Mouse (Mus musculus) CH12.LX (cell line): ENCODE data around the gene Ssr3. TPM values are rescaled to one million over a fixed set of nuclear protein-coding genes. Genes with fewer than 3 reads are reported as not detected.

Experiments
- DNase-seq: peaks from one replicate; pipeline ENCODE4 v3.0.0-alpha.2; 2013; ENCODE audit errors: extremely low read depth
- H3K27ac ChIP-seq: 2 replicates; pipeline ENCODE4 v1.5.1; 2012; ENCODE audit warnings: low read depth, mild to moderate bottlenecking, control low read depth, moderate library complexity; ENCODE audit not compliant: insufficient read depth
- H3K27me3 ChIP-seq: replicated peaks from 2 replicates; pipeline ENCODE3; 2012; ENCODE audit warnings: inconsistent platforms
- H3K36me3 ChIP-seq, 2 experiments: replicated peaks in 1 of 2; 2 replicates each; pipeline versions ENCODE3 to v1.6.1; 2012; ENCODE audit warnings: inconsistent platforms in 1 of 2, low read length in 1 of 2, mild to moderate bottlenecking in 1 of 2, mixed read lengths in 1 of 2, moderate library complexity in 1 of 2; ENCODE audit not compliant: control insufficient read depth in 1 of 2, insufficient read depth in 1 of 2
- H3K4me1 ChIP-seq, 2 experiments: 2 replicates each; pipeline ENCODE4 v1.6.1; 2012; ENCODE audit warnings: inconsistent platforms in 1 of 2, moderate library complexity in 1 of 2; ENCODE audit not compliant: insufficient read depth in 2 of 2, control insufficient read depth in 1 of 2
- H3K4me2 ChIP-seq: 2 replicates; pipeline ENCODE4 v1.6.1; 2012; ENCODE audit warnings: low read depth, mild to moderate bottlenecking, control low read depth; ENCODE audit not compliant: poor library complexity, insufficient read depth, severe bottlenecking
- H3K4me3 ChIP-seq, 3 experiments: fragments of 150-350 bp in 1 of 3; sonication (generic) in 1 of 3; replicated peaks in 1 of 3; 2 replicates each; pipeline versions ENCODE3 to v1.5.1; 2011 to 2012; ENCODE audit warnings: low read depth in 2 of 3, low read length in 2 of 3, mild to moderate bottlenecking in 2 of 3, moderate library complexity in 2 of 3, control low read depth in 1 of 3, improper control_type of control experiment in 1 of 3, inconsistent platforms in 1 of 3, mixed read lengths in 1 of 3; ENCODE audit not compliant: poor library complexity in 1 of 3
- H3K79me2 ChIP-seq: replicated peaks from 2 replicates; pipeline ENCODE4 v1.6.1; 2012; ENCODE audit warnings: mild to moderate bottlenecking, moderate library complexity; ENCODE audit not compliant: control insufficient read depth, poor library complexity, insufficient read depth, severe bottlenecking; ENCODE audit errors: extremely low read depth
- H3K9ac ChIP-seq: 2 replicates; pipeline ENCODE4 v1.6.1; 2012; ENCODE audit warnings: low read depth, mild to moderate bottlenecking, control low read depth, moderate library complexity; ENCODE audit not compliant: insufficient read depth
- H3K9me3 ChIP-seq: replicated peaks from 2 replicates; pipeline ENCODE3; 2012; ENCODE audit warnings: low read length, inconsistent platforms, mixed read lengths
- CHD2 ChIP-seq: IDR thresholded peaks from 2 replicates; pipeline ENCODE4 v1.6.1; 2011; ENCODE audit warnings: low read length, improper control_type of control experiment
- ELF1 ChIP-seq: IDR thresholded peaks from 2 replicates; pipeline ENCODE4 v1.6.1; 2014; ENCODE audit warnings: low read depth, mild to moderate bottlenecking, inconsistent platforms, low read length, improper control_type of control experiment
- HCFC1 ChIP-seq: IDR thresholded peaks from 2 replicates; pipeline ENCODE4 v1.6.1; 2012; ENCODE audit warnings: low read depth, mild to moderate bottlenecking, inconsistent platforms, low read length, improper control_type of control experiment
- MAFK ChIP-seq: IDR thresholded peaks from 2 replicates; pipeline ENCODE4 v1.6.1; 2011; ENCODE audit warnings: low read length, improper control_type of control experiment; ENCODE audit not compliant: insufficient replicate concordance
- MAX ChIP-seq: IDR thresholded peaks from 2 replicates; pipeline ENCODE4 v1.6.1; 2011; ENCODE audit warnings: low read length, improper control_type of control experiment
- MYC ChIP-seq: IDR thresholded peaks from 2 replicates; pipeline ENCODE4 v1.6.1; 2011; ENCODE audit warnings: low read depth, mild to moderate bottlenecking, improper control_type of control experiment, low read length
- PAX5 ChIP-seq: IDR thresholded peaks from 2 replicates; pipeline ENCODE4 v1.6.1; 2012; ENCODE audit warnings: low read length, inconsistent platforms, mixed read lengths
- POLR2AphosphoS2 ChIP-seq: IDR thresholded peaks from 2 replicates; pipeline ENCODE4 v1.6.1; 2011; ENCODE audit warnings: low read depth, low read length, improper control_type of control experiment
- RCOR1 ChIP-seq: conservative IDR thresholded peaks from 2 replicates; pipeline ENCODE4 v1.6.1; 2012; ENCODE audit warnings: low read depth, mild to moderate bottlenecking, inconsistent platforms, low read length, improper control_type of control experiment
- SIN3A ChIP-seq: IDR thresholded peaks from 2 replicates; pipeline ENCODE4 v1.6.1; 2012; ENCODE audit warnings: low read length, improper control_type of control experiment, inconsistent platforms
- SMC3 ChIP-seq: IDR thresholded peaks from 2 replicates; pipeline ENCODE4 v1.6.1; 2011; ENCODE audit warnings: low read depth, low read length, improper control_type of control experiment
- TCF12 ChIP-seq: IDR thresholded peaks from 2 replicates; pipeline ENCODE4 v1.6.1; 2014; ENCODE audit warnings: low read depth, mild to moderate bottlenecking, inconsistent platforms, low read length, improper control_type of control experiment
- USF1 ChIP-seq: IDR thresholded peaks from 2 replicates; pipeline ENCODE4 v1.6.1; 2014; ENCODE audit warnings: low read depth, mild to moderate bottlenecking, inconsistent platforms, low read length, improper control_type of control experiment
- ZMIZ1 ChIP-seq: IDR thresholded peaks from 2 replicates; pipeline ENCODE4 v1.6.1; 2012; ENCODE audit warnings: low read depth, mild to moderate bottlenecking, inconsistent platforms, low read length, improper control_type of control experiment
- ZNF384 ChIP-seq: IDR thresholded peaks from 2 replicates; pipeline ENCODE4 v1.6.1; 2012; ENCODE audit warnings: low read depth, low read length, improper control_type of control experiment, inconsistent platforms
- dilution Hi-C: fragments of 300-500 bp; cut with MboI; formaldehyde crosslinking; loops from 2 replicates; pipeline ENCODE4 v1.14.3; 2020; ENCODE audit warnings: low sequenced_read_pairs; ENCODE audit not compliant: extremely low pct_unique_long_range_greater_than_20kb, extremely low pct_ligation_motif_present
- in situ Hi-C: fragments of 300-500 bp; cut with MboI; formaldehyde crosslinking; loops from 3 replicates; pipeline ENCODE4 v1.14.3; 2019; ENCODE audit warnings: low sequenced_read_pairs, low pct_ligation_motif_present, low pct_unique_long_range_greater_than_20kb, mixed read lengths
- polyA plus RNA-seq: library from polyadenylated mRNA; unstranded; fragments of >175 nt; gene quantifications from 2 replicates; pipeline ENCODE4 v1.2.1, GENCODE M21; 2012; ENCODE audit warnings: low read depth; ENCODE audit not compliant: insufficient read length
- total RNA-seq, 2 experiments: library from RNA; depleted of rRNA; stranded (reverse); fragments of 300-350 nt in 1 of 2; fragments of >200 nt in 1 of 2; gene quantifications; 2 replicates each; pipeline ENCODE4 v1.2.3; 2012 to 2014

Gene Ssr3
- total and polyA plus RNA-seq, 3 experiments, result 118 to 222 (median 165) TPM

GRCm38 (mm10) chr3:65441586-65442111 lies 49.2 kb upstream of the Ssr3 start:
- dilution Hi-C loops, result no loop called here
- H3K27me3 ChIP-seq, result no peaks in the 10 kb centered on the region
- in situ Hi-C loops, result no loop called here
- H3K79me2 ChIP-seq, result no peaks in the 10 kb centered on the region
- TF ChIP-seq MAFK (no peak), SIN3A (no peak), ZMIZ1 (no peak), PAX5 (no peak)
- H3K9ac ChIP-seq, result peak overlapping the region; percentile 53
- no peak overlapping the region for H3K27ac ChIP-seq
- peaks cover 3 to 35% of the 10 kb centered on the region in 2 experiments for H3K4me1 ChIP-seq
- H3K9me3 ChIP-seq, result no peaks in the 10 kb centered on the region
- peak overlapping the region in 1 of 3 experiments; percentile 7 for H3K4me3 ChIP-seq
- H3K36me3 ChIP-seq, result no peaks in the 10 kb centered on the region
- H3K4me2 ChIP-seq, result peak overlapping the region; percentile 67
- DNase-seq, result no peak

GRCm38 (mm10) chr3:65438511-65439228 lies 46.2 kb upstream of the Ssr3 start:
- no peak overlapping the region for H3K4me2 ChIP-seq
- no peak overlapping the region for H3K27ac ChIP-seq
- dilution Hi-C loops, result no loop called here
- no peak overlapping the region for H3K9ac ChIP-seq
- no peaks in the 10 kb centered on the region for H3K36me3 ChIP-seq
- H3K79me2 ChIP-seq, result no peaks in the 10 kb centered on the region
- H3K9me3 ChIP-seq, result no peaks in the 10 kb centered on the region
- no peaks in the 10 kb centered on the region for H3K27me3 ChIP-seq
- peak; percentile 38 for DNase-seq
- TF ChIP-seq HCFC1 (no peak), SMC3 (no peak), MAX (no peak), RCOR1 (no peak), ELF1 (no peak), MYC (no peak), TCF12 (no peak), ZNF384 (no peak), USF1 (no peak), ZMIZ1 (no peak), CHD2 (no peak), MAFK (no peak), POLR2AphosphoS2 (no peak)
- H3K4me1 ChIP-seq, result peaks cover 5 to 35% of the 10 kb centered on the region in 2 experiments
- no peak overlapping the region for H3K4me3 ChIP-seq
- in situ Hi-C loops, result no loop called here
